Mouse (Mus musculus): ENCODE results near the gene Schip1. TPM values are rescaled to one million over a fixed set of nuclear protein-coding genes. Genes with fewer than 3 reads are reported as not detected.

Gene Schip1
- polyA plus RNA-seq, 2 experiments = 12.1 to 18.9 TPM

DNA sequence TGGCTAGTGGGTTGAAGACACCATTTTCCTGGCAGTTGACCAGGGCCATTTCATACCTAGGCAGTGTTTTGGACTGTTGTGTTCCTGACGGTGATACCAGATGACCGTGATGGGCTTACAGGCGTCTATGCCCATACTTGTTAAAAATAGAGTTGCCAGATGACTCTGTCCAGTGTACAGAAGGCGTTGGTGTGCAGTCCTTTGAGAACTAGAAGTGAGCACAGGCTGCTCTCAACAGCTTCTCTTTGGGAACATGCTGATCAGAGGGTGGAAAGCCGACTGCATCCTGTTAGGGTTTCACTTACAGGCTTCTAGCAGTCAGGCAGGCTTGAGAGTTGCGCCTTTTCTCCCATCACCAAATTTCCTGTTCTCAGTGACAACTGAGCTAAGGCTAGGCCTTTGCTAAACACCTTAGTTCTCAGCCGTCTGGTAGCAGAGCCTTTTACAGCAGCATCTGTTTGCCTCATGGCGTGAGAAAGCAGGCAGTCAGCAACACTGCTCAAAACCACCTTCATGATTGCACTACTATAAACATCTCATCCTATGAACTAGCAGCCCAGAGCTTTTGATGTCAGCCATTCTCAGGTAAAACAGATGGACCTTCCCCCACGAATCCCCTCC lies 524.7 kb downstream of the Schip1 start:
- no peak for ATAC-seq (ENCODE audit: low FRiP score, low read depth)
- Histone ChIP-seq H3K9ac (ENCODE audit: low read depth, low read length, severe bottlenecking) (no peak overlapping the region), H3K4me3 (replicated peaks; ENCODE audit: low read length) (no peak overlapping the region), H3K27ac (replicated peaks; ENCODE audit: low read depth, low read length) (no peak overlapping the region), H3K36me3 (ENCODE audit: control insufficient read depth, insufficient read depth, low read length) (no peaks in the 10 kb centered on the region), H3K27me3 (ENCODE audit: control insufficient read depth, insufficient read depth, low read length) (no peaks in the 10 kb centered on the region), H3K4me1 (ENCODE audit: control insufficient read depth, insufficient read depth, low read length) (peaks cover 30% of the 10 kb centered on the region), H3K9me3 (ENCODE audit: control insufficient read depth, low read length) (no peaks in the 10 kb centered on the region), H3K4me2 (replicated peaks; ENCODE audit: low read depth, low read length, severe bottlenecking) (no peak overlapping the region)
- WGBS = 33% methylated on average over 9 of the region's 9 CpGs
- no peak for TF ChIP-seq POLR2A (IDR thresholded peaks at IDR 0.05; ENCODE audit: borderline replicate concordance, extremely low read depth, insufficient read depth, insufficient read length)
- DNase-seq (ENCODE audit: low spot score) = no peak

- ATAC-seq (ENCODE audit: low FRiP score, low read depth) (no peak), DNase-seq (ENCODE audit: low spot score) (peak; percentile 34)
- peaks cover 32% of the 10 kb centered on the region for H3K4me1 ChIP-seq (ENCODE audit: control insufficient read depth, insufficient read depth, low read length)
- TF ChIP-seq POLR2A (IDR thresholded peaks at IDR 0.05; ENCODE audit: borderline replicate concordance, extremely low read depth, insufficient read depth, insufficient read length) = no peak
- H3K27me3 ChIP-seq (ENCODE audit: control insufficient read depth, insufficient read depth, low read length) = no peaks in the 10 kb centered on the region
- H3K9me3 ChIP-seq (ENCODE audit: control insufficient read depth, low read length) = no peaks in the 10 kb centered on the region
- H3K36me3 ChIP-seq (ENCODE audit: control insufficient read depth, insufficient read depth, low read length) = no peaks in the 10 kb centered on the region
- H3K4me3 ChIP-seq (replicated peaks; ENCODE audit: low read length) = no peak overlapping the region
- H3K27ac ChIP-seq (replicated peaks; ENCODE audit: low read depth, low read length) = no peak overlapping the region
- WGBS = 18% methylated on average over 8 of the region's 8 CpGs
- H3K4me2 ChIP-seq (replicated peaks; ENCODE audit: low read depth, low read length, severe bottlenecking) = no peak overlapping the region
- no peak overlapping the region for H3K9ac ChIP-seq (ENCODE audit: low read depth, low read length, severe bottlenecking)
Observed at GRCm38 (mm10) chr3:68590436-68590835, 525.8 kb downstream of the Schip1 start.

GRCm38 (mm10) chr3:68592575-68592974 lies 528.0 kb downstream of the Schip1 start:
- no peaks in the 10 kb centered on the region for H3K9me3 ChIP-seq (ENCODE audit: control insufficient read depth, low read length)
- no peak overlapping the region for H3K4me2 ChIP-seq (replicated peaks; ENCODE audit: low read depth, low read length, severe bottlenecking)
- no peaks in the 10 kb centered on the region for H3K27me3 ChIP-seq (ENCODE audit: control insufficient read depth, insufficient read depth, low read length)
- WGBS = 79% methylated on average over 10 of the region's 10 CpGs
- no peak overlapping the region for H3K4me3 ChIP-seq (replicated peaks; ENCODE audit: low read length)
- H3K4me1 ChIP-seq (ENCODE audit: control insufficient read depth, insufficient read depth, low read length) = peaks cover 19% of the 10 kb centered on the region
- H3K36me3 ChIP-seq (ENCODE audit: control insufficient read depth, insufficient read depth, low read length) = no peaks in the 10 kb centered on the region
- DNase-seq (ENCODE audit: low spot score) (no peak), ATAC-seq (ENCODE audit: low FRiP score, low read depth) (no peak)
- no peak overlapping the region for H3K9ac ChIP-seq (ENCODE audit: low read depth, low read length, severe bottlenecking)
- no peak overlapping the region for H3K27ac ChIP-seq (replicated peaks; ENCODE audit: low read depth, low read length)
- TF ChIP-seq POLR2A (IDR thresholded peaks at IDR 0.05; ENCODE audit: borderline replicate concordance, extremely low read depth, insufficient read depth, insufficient read length) = no peak

GRCm38 (mm10) chr3:68593073-68593867 lies 528.7 kb downstream of the Schip1 start:
- ATAC-seq (ENCODE audit: low FRiP score, low read depth) (no peak), DNase-seq (ENCODE audit: low spot score) (no peak)
- WGBS = 50% methylated on average over 12 of the region's 12 CpGs
- no peak for TF ChIP-seq POLR2A (IDR thresholded peaks at IDR 0.05; ENCODE audit: borderline replicate concordance, extremely low read depth, insufficient read depth, insufficient read length)
- Histone ChIP-seq H3K4me1 (ENCODE audit: control insufficient read depth, insufficient read depth, low read length) (peaks cover 19% of the 10 kb centered on the region), H3K27me3 (ENCODE audit: control insufficient read depth, insufficient read depth, low read length) (no peaks in the 10 kb centered on the region), H3K4me2 (replicated peaks; ENCODE audit: low read depth, low read length, severe bottlenecking) (no peak overlapping the region), H3K9ac (ENCODE audit: low read depth, low read length, severe bottlenecking) (no peak overlapping the region), H3K4me3 (replicated peaks; ENCODE audit: low read length) (no peak overlapping the region), H3K36me3 (ENCODE audit: control insufficient read depth, insufficient read depth, low read length) (no peaks in the 10 kb centered on the region), H3K27ac (replicated peaks; ENCODE audit: low read depth, low read length) (no peak overlapping the region), H3K9me3 (ENCODE audit: control insufficient read depth, low read length) (no peaks in the 10 kb centered on the region)

GRCm38 (mm10) chr3:68595316-68595925 lies 530.8 kb downstream of the Schip1 start:
- no peak overlapping the region for H3K27ac ChIP-seq (replicated peaks; ENCODE audit: low read depth, low read length)
- 25% methylated on average over 10 of the region's 10 CpGs for WGBS
- ATAC-seq (ENCODE audit: low FRiP score, low read depth) = peak; percentile 46; the same call in 1 of the 2 replicates

More at GRCm38 (mm10) chr3:68595316-68595925, 530.8 kb downstream of the Schip1 start:
- Histone ChIP-seq H3K9ac (ENCODE audit: low read depth, low read length, severe bottlenecking) (no peak overlapping the region), H3K4me3 (replicated peaks; ENCODE audit: low read length) (no peak overlapping the region), H3K4me2 (replicated peaks; ENCODE audit: low read depth, low read length, severe bottlenecking) (0 out of 2 replicates have a peak overlapping the region, but pooled peaks have one; percentile 17), H3K4me1 (ENCODE audit: control insufficient read depth, insufficient read depth, low read length) (peaks cover 16% of the 10 kb centered on the region), H3K27me3 (ENCODE audit: control insufficient read depth, insufficient read depth, low read length) (no peaks in the 10 kb centered on the region), H3K36me3 (ENCODE audit: control insufficient read depth, insufficient read depth, low read length) (no peaks in the 10 kb centered on the region), H3K9me3 (ENCODE audit: control insufficient read depth, low read length) (no peaks in the 10 kb centered on the region)
- TF ChIP-seq POLR2A (IDR thresholded peaks at IDR 0.05; ENCODE audit: borderline replicate concordance, extremely low read depth, insufficient read depth, insufficient read length) = no peak
- no peak for DNase-seq (ENCODE audit: low spot score)
